Mouse (Mus musculus) mesoderm, embryonic 11.5 days (tissue): ENCODE data around the gene S100a2.

Source experiments
- DNase-seq: peaks from one replicate; pipeline ENCODE4 v3.0.0-alpha.2; 2012; ENCODE audit warnings: low read depth, low spot score

The S100a2 gene

GRCm38 (mm10) chr3:90589947-90590346, at the start of gene S100a2:
S100a2 (plus strand) TSS chr3:90590247.
- no peak for DNase-seq

- DNase-seq = no peak
These were observed 49.1 kb upstream of the S100a2 start for GRCm38 (mm10) chr3:90540904-90541303.

- DNase-seq = peak; percentile 12
These were observed 40.2 kb upstream of the S100a2 start for GRCm38 (mm10) chr3:90549676-90550420.

DNA sequence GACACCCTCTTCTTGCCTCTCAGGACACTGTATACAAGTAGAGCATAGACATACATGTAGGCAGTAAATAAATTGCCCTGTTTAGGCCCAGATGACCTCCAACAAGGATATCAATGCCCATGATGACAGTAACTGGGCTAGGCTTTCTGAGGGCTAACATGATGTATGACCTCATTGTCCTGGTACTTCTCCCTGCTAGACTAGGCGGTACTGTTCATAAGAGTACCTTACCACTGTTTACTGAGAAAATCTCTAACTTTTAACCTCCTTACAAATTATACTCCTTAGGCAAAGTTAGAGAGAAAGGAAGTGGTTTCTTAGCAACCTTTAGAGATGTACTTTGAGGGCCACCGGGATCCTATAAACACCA, 39.6 kb upstream of the S100a2 start:
- DNase-seq = no peak

DNA sequence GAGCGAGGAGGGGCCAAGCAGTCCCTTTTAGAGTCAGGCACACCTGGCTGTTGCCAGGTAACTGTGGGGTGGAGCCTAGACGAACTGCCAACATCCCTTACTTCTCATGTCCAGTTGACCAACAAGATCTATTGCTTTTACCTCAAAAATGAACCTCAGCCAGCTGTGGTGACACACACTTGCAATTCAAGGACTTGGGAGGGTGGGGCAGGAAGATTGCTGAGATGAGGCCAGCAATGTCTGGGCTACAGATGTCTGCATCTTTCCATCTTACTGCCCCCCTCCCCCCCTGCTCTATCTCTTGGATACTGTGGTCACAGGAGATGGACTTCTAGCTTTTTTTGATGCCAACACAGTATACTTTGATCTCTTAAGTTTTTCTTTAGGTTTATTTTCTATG, 37.8 kb upstream of the S100a2 start:
- no peak for DNase-seq

DNA sequence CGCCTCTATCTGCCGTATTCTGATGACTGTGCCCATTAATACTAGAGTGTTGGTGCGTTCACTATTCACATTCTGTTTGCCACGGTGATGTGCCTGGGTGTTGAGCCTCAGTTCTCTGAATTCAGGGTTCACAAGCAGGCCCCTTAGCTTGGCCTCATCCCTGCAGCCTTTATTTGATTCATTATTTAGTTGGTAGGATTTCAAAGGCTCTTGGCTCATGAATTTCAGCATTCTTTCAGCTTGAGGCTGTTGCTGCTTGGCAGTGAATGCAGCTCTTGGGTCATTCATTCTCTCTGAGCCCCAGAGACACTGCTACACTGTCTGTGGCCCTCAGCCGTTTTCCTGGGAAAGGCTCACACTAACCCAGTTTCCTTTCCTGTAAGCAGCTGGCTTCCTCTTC, 34.1 kb upstream of the S100a2 start:
- DNase-seq = peak; percentile 16

GRCm38 (mm10) chr3:90560008-90560628, 29.9 kb upstream of the S100a2 start, which contains the start of gene S100a3:
S100a3 (plus strand) TSS chr3:90560578.
- no peak for DNase-seq

DNA sequence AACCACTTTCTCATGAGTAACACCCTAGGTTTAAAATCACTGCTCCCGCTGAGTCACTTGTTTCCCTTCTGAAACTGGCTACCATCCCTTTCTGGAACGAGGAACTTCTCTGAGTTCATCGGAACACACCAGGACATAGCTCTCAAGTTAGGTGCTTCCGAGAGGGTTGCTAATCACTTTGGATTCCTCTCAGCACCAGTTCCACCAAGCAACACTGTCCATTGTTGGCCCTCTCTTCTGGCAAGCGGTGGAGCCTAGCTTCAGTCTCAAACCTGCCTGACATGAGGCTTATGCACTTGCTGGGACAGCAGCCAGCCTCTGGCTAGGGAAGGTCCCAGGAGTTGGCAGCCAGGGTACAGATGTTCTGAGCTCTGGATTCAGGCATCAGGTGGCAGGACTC, 15.4 kb upstream of the S100a2 start:
- DNase-seq = no peak

GRCm38 (mm10) chr3:90575320-90575719, 14.7 kb upstream of the S100a2 start:
- no peak for DNase-seq

- no peak for DNase-seq
These were observed 13.6 kb upstream of the S100a2 start for GRCm38 (mm10) chr3:90576351-90577001.

- no peak for DNase-seq
These were observed 10.6 kb upstream of the S100a2 start for GRCm38 (mm10) chr3:90579433-90579832.

DNA sequence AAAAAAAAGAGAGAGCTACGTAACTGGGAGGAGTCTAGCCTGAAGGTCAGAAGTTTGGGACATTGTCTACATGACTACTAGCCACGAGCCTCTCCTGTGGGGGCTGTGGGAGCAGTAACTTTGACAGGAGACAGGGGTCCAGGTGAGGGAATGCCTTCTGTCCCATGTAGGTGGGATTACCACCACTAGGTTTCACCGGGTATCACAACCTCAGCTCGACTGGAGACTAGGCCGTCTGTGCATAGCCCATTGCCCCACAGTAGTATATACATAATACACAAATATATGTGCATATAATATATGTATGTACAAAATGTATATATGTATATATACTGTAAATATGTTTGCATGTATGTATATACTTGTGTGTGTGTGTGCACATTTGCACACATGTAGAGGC, 8.9 kb upstream of the S100a2 start:
- no peak for DNase-seq

DNA sequence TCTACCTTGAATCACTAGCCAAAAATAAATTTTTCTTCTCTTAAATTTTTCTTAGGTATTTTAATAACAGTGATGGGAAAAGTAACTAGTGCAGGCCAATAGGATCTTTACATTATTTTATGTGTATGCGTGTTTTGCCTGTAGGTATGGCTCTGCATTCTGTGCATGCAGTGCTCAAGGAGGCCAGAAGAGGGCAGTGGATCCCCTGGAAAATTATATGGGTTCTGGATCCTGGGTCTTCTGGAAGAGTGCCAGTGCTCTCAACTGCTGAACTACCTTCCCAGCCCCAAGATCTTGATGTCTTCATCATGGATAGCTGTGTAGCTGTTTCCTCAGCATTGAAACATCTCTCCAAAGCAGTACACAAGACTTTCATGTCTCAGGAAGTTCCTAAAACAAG, 7.9 kb upstream of the S100a2 start:
- DNase-seq = no peak

GRCm38 (mm10) chr3:90582556-90582955, 7.5 kb upstream of the S100a2 start:
- DNase-seq = no peak

GRCm38 (mm10) chr3:90583893-90584292, 6.2 kb upstream of the S100a2 start:
- no peak for DNase-seq

DNA sequence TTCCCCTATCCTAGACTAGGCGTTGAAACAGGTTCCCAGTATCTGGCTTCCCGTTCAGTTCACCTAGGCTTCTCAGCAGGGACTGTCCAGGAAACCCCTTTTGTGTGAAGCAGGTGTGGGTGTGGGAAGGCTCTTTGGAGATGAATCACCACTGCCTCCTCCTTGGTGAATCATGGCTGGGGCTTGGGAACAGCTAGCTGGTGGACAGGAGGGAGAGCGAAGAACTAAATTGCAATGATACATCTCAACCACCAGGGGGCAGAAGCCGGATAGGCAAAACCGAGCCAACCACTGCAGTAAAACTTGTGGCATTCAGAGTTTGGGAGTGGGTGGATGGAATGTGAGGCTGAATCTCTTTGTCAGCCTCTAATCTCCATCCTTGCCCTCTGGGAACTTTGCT, 4.5 kb upstream of the S100a2 start:
- peak; percentile 82 for DNase-seq

DNA sequence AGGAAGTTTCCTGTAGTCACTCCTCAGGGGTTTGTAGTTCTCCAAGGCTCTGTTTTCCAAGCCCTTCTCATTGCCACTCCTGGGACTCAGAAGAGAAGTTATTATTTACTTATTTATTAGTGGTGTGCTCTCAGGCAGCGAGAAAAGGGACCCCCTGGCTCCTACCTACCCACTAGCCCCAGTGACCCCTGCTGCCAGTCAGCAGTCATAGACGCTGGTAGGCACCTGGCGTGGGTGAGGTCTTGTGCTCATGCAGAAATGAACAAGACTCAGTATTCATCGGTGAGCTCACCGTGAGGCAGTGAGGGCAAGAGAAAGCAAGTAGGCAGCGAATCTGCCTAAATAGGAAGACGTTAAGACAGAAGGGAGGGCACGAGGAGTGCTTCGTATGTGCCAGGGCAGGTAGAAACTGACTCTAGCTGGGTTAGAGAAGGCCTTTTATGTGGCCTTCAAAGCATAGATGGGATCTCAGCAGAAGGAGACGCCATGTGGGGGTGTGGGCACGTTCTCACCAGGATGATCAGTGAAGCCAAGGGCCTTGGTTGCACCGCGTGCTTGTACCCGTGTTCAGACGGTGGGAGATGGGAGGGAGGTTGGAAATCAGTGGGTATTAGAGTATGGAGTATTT, 3.9 kb upstream of the S100a2 start:
- no peak for DNase-seq

DNA sequence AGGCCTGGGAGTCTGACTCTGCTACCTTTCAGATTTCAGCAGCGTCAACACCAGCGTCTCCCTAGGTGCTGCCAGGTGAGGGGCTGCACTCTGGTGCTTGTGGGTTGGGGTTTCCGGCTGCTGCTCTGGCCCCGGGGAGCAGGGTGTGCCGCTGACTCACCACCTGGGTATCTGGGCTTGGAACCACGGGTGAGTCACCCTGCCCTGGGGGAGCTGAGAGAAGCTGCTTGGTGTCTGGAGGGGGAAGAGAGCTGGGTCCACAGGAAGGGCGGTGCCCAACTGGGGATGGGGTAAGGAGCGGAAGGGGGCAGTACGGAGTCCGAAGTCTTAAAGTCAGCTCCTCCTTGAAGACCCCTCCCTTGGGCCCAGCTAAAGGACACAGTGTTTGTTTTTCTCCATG, 3.1 kb upstream of the S100a2 start:
- DNase-seq = no peak

GRCm38 (mm10) chr3:90587361-90588101, 2.5 kb upstream of the S100a2 start:
- DNase-seq = no peak

GRCm38 (mm10) chr3:90589390-90589789, 657 bp upstream of the S100a2 start:
- no peak for DNase-seq

DNA sequence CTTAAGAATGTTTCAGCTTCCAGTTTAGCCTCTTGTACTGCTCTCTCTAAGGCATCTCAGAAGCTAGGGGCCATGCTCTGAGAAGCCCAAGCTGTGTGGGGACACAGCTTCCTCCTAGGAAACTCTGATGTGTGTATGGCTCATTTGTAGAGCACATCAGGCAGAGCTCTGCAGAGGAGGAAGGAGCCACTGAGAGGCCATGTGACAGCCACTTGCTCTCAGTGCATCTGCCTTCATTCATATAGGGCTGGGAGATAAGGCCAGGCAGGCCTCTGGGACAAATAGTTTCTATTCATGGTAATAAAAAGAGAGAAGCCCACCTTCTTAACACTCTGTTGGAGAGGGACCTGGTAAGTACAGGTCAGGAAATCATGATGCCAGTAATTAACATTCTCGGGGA, 4.4 kb downstream of the S100a2 start:
- DNase-seq = no peak

GRCm38 (mm10) chr3:90595556-90595955, 5.5 kb downstream of the S100a2 start:
- no peak for DNase-seq
